Mouse (Mus musculus) thymus, postnatal 14 days (tissue): ENCODE measurements around the gene Olfr1134.
"Not testable (repeated sequence)": the region's sequence is repeated elsewhere in the genome, so short reads cannot be mapped to it uniquely, and the experiment has no call there.

Source experiments
- DNase-seq: peaks from one replicate; pipeline ENCODE4 v3.0.0; 2021

Gene Olfr1134

DNA sequence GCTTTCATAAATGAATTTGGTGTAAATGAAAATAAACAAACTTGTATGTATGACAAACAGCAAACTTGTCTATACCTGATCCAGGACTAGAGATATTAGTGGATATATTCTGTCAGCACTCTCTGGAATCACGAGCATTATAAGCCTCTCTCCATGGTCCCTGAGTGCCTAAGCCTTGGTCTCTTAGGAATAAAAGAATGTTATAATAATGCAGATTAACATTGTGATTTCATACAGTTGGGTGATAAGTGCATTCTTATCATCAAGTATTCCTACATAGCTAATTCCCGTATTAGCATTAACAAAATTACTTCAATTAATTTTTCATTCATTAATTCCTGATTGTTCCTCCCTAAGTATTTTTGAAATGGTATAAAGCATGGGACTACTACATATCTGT is at the start of gene Olfr1134:
Gene Olfr1134, minus strand, starts transcription at position 101 of the 400 bp plus-strand sequence.
- DNase-seq, result no peak

DNA sequence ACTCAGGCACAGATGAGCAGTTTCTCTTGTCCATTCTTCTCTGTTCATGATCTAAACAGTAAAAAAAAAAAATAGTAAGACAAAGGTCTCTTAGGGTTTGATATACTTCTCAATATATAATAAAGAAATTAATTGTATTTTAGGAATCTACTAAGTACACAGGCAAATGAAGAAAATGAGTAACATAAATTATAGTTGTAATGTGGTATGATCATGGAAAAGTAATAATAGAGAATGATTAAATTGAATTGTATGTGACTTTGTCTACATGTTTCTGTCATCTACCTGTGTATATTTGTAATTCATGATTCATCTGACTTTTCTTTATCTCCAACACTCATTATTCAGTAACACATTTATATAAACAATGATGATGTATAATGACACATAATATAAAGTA is 35.6 kb upstream of the Olfr1134 start, which contains the start of gene Olfr1136:
Gene Olfr1136, minus strand, starts transcription at position 101 of the 400 bp plus-strand sequence.
- DNase-seq, result no peak

DNA sequence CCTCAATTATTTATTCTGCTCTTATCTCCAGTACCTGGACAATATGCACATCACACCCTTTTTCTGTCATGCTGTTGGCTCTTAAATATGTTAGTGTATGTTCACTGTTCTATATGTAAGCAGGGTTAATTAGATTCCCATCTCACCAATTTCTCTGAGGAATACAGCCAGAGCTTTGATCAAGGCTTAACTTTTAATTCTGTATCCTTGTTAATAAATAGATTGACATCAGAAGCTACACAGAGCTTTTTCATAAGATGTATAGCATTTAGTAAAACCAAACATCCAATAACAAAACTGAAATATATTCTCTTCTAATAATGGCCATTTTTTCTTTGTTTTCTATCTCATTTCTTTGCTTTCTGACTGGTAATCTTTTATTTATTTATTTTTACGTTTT is 15.3 kb upstream of the Olfr1134 start, which contains the start of gene Olfr1135:
Gene Olfr1135, minus strand, starts transcription at position 101 of the 400 bp plus-strand sequence.
- DNase-seq, result no peak

DNA sequence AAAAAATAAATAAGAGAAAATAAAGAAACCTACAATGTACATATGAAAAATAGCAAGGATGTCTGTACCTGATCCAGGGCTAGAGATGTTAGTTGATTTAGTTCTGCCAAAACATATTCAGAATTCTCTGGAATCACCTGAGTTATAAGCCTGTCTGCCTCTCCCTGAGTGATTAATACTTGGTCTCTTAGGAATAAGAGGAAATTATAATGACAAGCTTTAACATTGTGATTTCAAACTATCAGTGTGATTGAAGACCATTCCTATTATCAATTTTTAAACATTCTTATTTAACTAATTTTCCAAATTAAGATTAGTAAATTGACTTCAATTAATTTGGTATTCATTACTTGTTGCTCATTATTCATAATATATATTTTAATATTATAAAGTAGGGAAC is 11.0 kb downstream of the Olfr1134 start, which contains the start of gene Olfr1133:
Gene Olfr1133, minus strand, starts transcription at position 101 of the 400 bp plus-strand sequence.
- no peak for DNase-seq

DNA sequence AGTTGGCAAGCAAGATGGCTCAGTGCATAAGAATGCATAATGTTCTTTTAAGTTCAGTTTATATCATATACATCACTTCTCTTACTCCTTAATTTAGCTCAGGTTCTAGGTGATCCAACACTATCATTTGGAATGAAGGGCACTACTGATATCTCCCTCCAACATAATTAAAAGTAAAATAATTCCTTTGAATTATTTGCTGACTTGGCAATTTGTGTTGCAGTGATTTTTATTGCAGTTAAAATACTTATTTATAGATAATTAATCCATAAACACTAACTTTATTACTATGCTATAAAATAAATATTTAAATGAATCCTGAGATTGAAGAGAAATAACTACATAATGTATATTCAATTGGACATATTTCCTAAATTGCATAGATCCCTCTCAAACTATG is 15.8 kb downstream of the Olfr1134 start:
- DNase-seq, result no peak

DNA sequence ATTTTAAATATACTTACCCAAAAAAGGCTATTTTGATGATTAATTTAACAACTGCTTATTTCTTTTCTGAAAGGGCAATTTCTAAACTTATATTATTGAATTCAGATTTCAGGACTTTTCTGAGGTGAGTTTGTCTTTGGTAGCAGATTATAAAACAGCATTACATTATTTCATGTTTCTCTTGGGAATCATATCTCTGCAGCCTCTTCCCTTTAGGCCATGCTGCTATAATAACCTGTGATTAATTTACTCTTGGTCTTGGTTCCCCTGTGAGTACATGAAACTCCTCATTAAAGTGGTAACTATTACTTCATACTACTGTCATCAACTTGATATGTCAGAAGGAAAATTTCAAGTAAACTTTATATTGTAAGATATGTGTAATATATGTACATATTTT is 20.8 kb downstream of the Olfr1134 start, which contains the start of gene Olfr1132:
Gene Olfr1132, minus strand, starts transcription at position 101 of the 400 bp plus-strand sequence.
- no peak for DNase-seq

DNA sequence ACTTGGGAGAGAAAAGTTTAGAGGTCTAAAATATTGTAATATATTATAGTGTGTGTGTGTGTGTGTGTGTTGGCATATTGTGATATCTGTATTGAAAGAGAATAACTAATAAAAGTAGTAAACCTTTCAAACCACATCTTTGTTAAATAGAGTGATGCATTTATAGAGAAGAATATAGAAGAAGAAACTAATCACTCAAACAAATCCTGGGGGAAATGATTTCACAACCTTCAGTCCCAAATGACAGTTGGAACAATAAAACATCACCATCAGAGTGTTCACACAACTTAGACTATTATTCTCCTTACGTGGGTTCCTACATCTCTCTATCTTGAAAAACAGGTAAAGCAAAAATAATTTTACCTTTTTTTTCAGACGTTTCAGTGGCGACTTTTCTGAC is 31.5 kb downstream of the Olfr1134 start, which contains the start of gene Olfr1131:
Gene Olfr1131, plus strand, starts transcription at position 301 of the 400 bp plus-strand sequence.
- no peak for DNase-seq

DNA sequence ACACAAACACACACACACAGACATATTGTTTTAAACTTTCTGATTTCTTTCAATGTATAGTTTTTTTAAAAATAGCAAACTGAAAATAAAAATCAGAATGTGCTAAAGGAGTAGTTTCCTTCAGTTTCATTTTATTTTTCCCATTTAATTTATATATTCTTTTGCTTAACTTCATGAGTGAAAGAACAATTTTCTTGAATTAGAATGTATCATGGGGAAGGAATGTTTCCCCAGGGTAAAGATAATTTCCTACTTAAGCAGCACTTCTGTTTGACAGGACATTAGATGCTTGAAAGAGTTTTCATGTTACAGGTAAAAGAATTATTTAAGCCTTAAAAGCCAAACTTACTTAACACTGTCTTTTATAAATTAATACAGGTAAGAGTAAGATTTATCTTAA is 52.3 kb downstream of the Olfr1134 start, which contains the start of gene Olfr1130:
Gene Olfr1130, plus strand, starts transcription at position 301 of the 400 bp plus-strand sequence.
- not testable (repeated sequence) for DNase-seq
